Mouse (Mus musculus) midbrain, embryonic 14.5 days (tissue): ENCODE measurements around the gene Zfp385a. TPM values are rescaled to one million over a fixed set of nuclear protein-coding genes. Genes with fewer than 3 reads are reported as not detected.
A peak's percentile ranks its signal among the peaks of the same experiment; 100 is the strongest.

Experiments
- ATAC-seq: fragments of 200-750 bp; cut with Nextera tagmentation; 2 replicates; pipeline ENCODE4 v1.8.0; 2017; ENCODE audit warnings: moderate number of reproducible peaks, moderate library complexity; ENCODE audit not compliant: low FRiP score, low TSS enrichment
- DNase-seq: peaks from one replicate; pipeline ENCODE4 v3.0.0-alpha.2; 2015
- H3K27ac ChIP-seq: fragments of 300-500 bp; sonication (generic); replicated peaks from 2 replicates; pipeline ENCODE4 v1.5.1; 2014; ENCODE audit warnings: mild to moderate bottlenecking, low read depth, low read length, moderate library complexity
- H3K27me3 ChIP-seq: fragments of 300-500 bp; sonication (generic); 2 replicates; pipeline ENCODE4 v1.6.1; 2014; ENCODE audit warnings: low read length, control low read depth, mixed read lengths; ENCODE audit not compliant: control insufficient read depth, insufficient read depth
- H3K36me3 ChIP-seq: fragments of 300-500 bp; sonication (generic); 2 replicates; pipeline ENCODE4 v1.6.1; 2014; ENCODE audit warnings: low read length, control low read depth; ENCODE audit not compliant: control insufficient read depth, insufficient read depth
- H3K4me1 ChIP-seq: fragments of 300-500 bp; sonication (generic); 2 replicates; pipeline ENCODE4 v1.6.1; 2014; ENCODE audit warnings: mild to moderate bottlenecking, antibody characterized with exemption, low read length, control low read depth; ENCODE audit not compliant: control insufficient read depth, insufficient read depth
- H3K4me2 ChIP-seq: fragments of 300-500 bp; sonication (generic); 2 replicates; pipeline ENCODE4 v1.6.1; 2014; ENCODE audit warnings: mild to moderate bottlenecking, low read length, moderate library complexity
- H3K4me3 ChIP-seq: fragments of 300-500 bp; sonication (generic); replicated peaks from 2 replicates; pipeline ENCODE4 v1.5.1; 2014; ENCODE audit warnings: low read depth, low read length
- H3K9ac ChIP-seq: fragments of 300-500 bp; sonication (generic); replicated peaks from 2 replicates; pipeline ENCODE4 v1.6.1; 2014; ENCODE audit warnings: mild to moderate bottlenecking, low read length, moderate library complexity
- H3K9me3 ChIP-seq: fragments of 300-500 bp; sonication (generic); 2 replicates; pipeline ENCODE4 v1.6.1; 2016; ENCODE audit warnings: low read length, control low read depth, mixed read lengths; ENCODE audit not compliant: control insufficient read depth
- WGBS: fragments of 180-500 bp; shearing (Covaris S2); extraction: QIAGEN DNeasy Blood & Tissue Kit; methylation state at CpG from one replicate; pipeline ENCODE4 v1.1.7; 2014; 5-methylcytosine and 5-hydroxymethylcytosine counted together
- polyA plus RNA-seq: library from polyadenylated mRNA; unstranded; fragments of >200 nt; fragmentation: Nextera tagmentation; extraction: Ambion mirVana; gene quantifications from 2 replicates; pipeline ENCODE4 v1.2.1, GENCODE M21; 2014

Gene Zfp385a
- polyA plus RNA-seq, result 18.3 and 20.9 TPM in 2 replicates

- Histone ChIP-seq H3K36me3 (no peaks in the 10 kb centered on the region), H3K4me3 (peak within 1 kb of the TSS; percentile 52), H3K27ac (no peak within 1 kb of the TSS), H3K9ac (peak within 1 kb of the TSS; percentile 59), H3K4me1 (peaks cover 5% of the 10 kb centered on the region), H3K9me3 (no peaks in the 10 kb centered on the region), H3K27me3 (peaks cover 7% of the 10 kb centered on the region; the same call in 1 of the 2 replicates), H3K4me2 (peak within 1 kb of the TSS; percentile 59)
- ATAC-seq (peak; percentile 57), DNase-seq (peak; percentile 76)
- under 1% methylated on average over 25 of the region's 26 CpGs for WGBS
These were observed at the start of gene Zfp385a for GRCm38 (mm10) chr15:103339961-103340337. Gene Zfp385a, minus strand, starts transcription at chr15:103340093.

DNA sequence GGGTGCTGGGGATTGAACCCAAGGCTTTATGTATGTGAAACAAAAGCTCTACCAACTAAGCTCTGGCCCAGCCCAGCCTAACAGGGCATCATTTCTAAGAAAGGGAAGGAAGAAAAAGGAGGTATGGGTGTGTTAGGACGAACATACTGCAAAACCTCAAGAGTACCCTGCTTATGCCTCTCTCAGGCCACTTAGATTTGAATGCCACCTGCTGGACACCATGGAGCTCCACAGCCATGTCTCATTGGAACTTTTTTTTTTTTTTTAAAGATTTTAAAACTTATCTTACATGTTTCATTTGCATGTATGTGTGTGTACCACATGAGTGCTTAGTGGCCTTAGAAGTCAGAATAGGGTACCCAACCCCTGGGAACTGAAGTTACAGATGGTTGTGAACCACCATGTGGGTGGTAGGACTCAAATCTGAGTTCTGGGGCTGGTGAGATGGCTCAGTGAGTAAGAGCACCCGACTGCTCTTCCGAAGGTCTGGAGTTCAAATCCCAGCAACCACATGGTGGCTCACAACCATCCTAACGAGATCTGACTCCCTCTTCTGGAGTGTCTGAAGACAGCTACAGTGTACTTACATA, 48.8 kb upstream of the Zfp385a start:
- no peak for ATAC-seq
- no peaks in the 10 kb centered on the region for H3K36me3 ChIP-seq
- no peak overlapping the region for H3K4me3 ChIP-seq
- H3K27ac ChIP-seq, result no peak overlapping the region
- no peak overlapping the region for H3K4me2 ChIP-seq
- DNase-seq, result peak; percentile 28
- no peaks in the 10 kb centered on the region for H3K4me1 ChIP-seq
- H3K9ac ChIP-seq, result no peak overlapping the region
- 46% methylated on average over 4 of the region's 4 CpGs for WGBS
- no peaks in the 10 kb centered on the region for H3K9me3 ChIP-seq
- H3K27me3 ChIP-seq, result no peaks in the 10 kb centered on the region

DNA sequence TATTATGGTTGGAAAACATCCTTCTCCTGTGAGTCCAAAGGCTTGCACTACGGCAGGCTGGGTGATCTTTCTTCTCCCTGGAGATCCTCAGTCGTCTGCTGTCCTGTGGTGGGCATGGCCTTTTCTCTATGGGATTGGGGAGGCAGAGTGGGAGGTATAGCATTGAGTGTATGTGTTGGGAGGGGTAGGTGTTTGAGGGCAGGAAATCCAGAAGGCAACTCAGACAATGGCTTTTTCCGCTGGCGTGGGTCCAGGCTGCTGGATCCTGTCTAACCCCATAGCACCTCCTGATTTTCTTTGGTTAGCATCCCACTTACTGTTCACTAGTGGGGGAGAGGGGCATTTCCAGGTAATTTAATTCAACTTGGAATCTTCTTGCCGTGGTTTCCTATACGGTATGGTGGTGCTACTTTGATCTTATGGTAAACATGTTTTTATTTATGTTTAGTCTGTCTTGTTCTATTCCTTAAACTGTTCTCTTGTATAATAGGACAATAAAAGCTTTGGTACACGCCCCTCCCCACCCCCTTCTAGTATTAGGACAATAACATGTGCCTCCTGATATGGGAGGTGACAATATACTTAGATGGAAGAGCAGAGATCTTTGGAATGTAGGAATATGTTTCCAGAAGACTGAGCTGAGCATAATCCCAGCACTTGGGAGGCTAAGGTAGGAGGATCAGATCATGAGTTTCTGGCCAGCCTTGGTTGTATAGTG, 44.0 kb upstream of the Zfp385a start:
- ATAC-seq (no peak), DNase-seq (no peak)
- H3K4me1 ChIP-seq, result no peaks in the 10 kb centered on the region
- no peak overlapping the region for H3K4me2 ChIP-seq
- no peak overlapping the region for H3K9ac ChIP-seq
- WGBS, result 69% methylated on average over 7 of the region's 7 CpGs
- H3K9me3 ChIP-seq, result no peaks in the 10 kb centered on the region
- H3K27me3 ChIP-seq, result no peaks in the 10 kb centered on the region
- no peak overlapping the region for H3K4me3 ChIP-seq
- H3K36me3 ChIP-seq, result no peaks in the 10 kb centered on the region
- H3K27ac ChIP-seq, result no peak overlapping the region

DNA sequence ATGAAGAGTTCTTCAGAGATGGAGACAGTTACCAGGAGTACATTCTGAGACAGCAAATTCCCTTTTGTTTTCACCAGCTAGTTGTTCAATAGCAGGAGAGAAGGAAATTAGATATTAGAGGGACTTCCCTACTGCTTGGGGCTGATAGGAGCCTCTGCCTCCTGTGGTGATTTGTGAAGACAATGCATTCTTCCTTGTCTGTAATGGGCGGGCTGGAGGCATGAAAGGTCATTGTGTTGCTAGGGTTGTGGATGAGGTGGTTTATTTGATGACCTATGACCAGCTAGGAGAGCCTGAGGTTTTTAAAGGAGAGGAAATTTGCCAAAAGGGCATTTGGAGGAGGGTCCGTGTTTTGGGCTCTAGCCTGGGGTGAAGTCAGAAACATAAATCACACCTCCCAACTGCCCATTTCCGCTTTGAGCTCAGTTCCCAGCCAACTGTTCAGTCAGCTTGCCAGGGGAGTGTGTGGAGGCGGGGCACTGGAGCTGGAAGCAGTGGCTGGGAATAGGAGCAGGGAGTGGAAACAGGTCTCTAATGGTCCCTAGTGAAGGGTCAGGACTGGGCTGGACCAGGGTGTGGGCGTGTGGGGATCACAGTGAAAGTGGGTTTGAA, 43.0 kb upstream of the Zfp385a start:
- no peaks in the 10 kb centered on the region for H3K4me1 ChIP-seq
- no peaks in the 10 kb centered on the region for H3K9me3 ChIP-seq
- 40% methylated on average over 5 of the region's 5 CpGs for WGBS
- H3K9ac ChIP-seq, result no peak overlapping the region
- no peaks in the 10 kb centered on the region for H3K27me3 ChIP-seq
- no peaks in the 10 kb centered on the region for H3K36me3 ChIP-seq
- DNase-seq, result no peak
- ATAC-seq, result no peak
- H3K4me3 ChIP-seq, result no peak overlapping the region
- H3K4me2 ChIP-seq, result no peak overlapping the region
- H3K27ac ChIP-seq, result no peak overlapping the region

- no peaks in the 10 kb centered on the region for H3K9me3 ChIP-seq
- H3K9ac ChIP-seq, result no peak overlapping the region
- WGBS, result 89% methylated on average over 2 of the region's 2 CpGs
- ATAC-seq, result no peak
- H3K4me1 ChIP-seq, result no peaks in the 10 kb centered on the region
- H3K4me3 ChIP-seq, result no peak overlapping the region
- no peak overlapping the region for H3K27ac ChIP-seq
- no peaks in the 10 kb centered on the region for H3K36me3 ChIP-seq
- no peaks in the 10 kb centered on the region for H3K27me3 ChIP-seq
- no peak for DNase-seq
- no peak overlapping the region for H3K4me2 ChIP-seq
These were observed 42.2 kb upstream of the Zfp385a start for GRCm38 (mm10) chr15:103382075-103382474.

- Histone ChIP-seq H3K4me1 (no peaks in the 10 kb centered on the region), H3K36me3 (no peaks in the 10 kb centered on the region), H3K4me3 (no peak overlapping the region), H3K9ac (no peak overlapping the region), H3K9me3 (no peaks in the 10 kb centered on the region), H3K27me3 (no peaks in the 10 kb centered on the region), H3K27ac (no peak overlapping the region), H3K4me2 (no peak overlapping the region)
- 66% methylated on average over 3 of the region's 3 CpGs for WGBS
- DNase-seq (no peak), ATAC-seq (no peak)
These were observed 38.9 kb upstream of the Zfp385a start for GRCm38 (mm10) chr15:103378665-103379356.

- no peaks in the 10 kb centered on the region for H3K36me3 ChIP-seq
- H3K4me1 ChIP-seq, result no peaks in the 10 kb centered on the region
- no peak for ATAC-seq
- no peak overlapping the region for H3K4me3 ChIP-seq
- H3K9me3 ChIP-seq, result no peaks in the 10 kb centered on the region
- no peak overlapping the region for H3K27ac ChIP-seq
- H3K27me3 ChIP-seq, result no peaks in the 10 kb centered on the region
- no peak for DNase-seq
- WGBS, result 72% methylated on average over 3 of the region's 3 CpGs
- no peak overlapping the region for H3K9ac ChIP-seq
- no peak overlapping the region for H3K4me2 ChIP-seq
These were observed 38.1 kb upstream of the Zfp385a start for GRCm38 (mm10) chr15:103377752-103378664.

DNA sequence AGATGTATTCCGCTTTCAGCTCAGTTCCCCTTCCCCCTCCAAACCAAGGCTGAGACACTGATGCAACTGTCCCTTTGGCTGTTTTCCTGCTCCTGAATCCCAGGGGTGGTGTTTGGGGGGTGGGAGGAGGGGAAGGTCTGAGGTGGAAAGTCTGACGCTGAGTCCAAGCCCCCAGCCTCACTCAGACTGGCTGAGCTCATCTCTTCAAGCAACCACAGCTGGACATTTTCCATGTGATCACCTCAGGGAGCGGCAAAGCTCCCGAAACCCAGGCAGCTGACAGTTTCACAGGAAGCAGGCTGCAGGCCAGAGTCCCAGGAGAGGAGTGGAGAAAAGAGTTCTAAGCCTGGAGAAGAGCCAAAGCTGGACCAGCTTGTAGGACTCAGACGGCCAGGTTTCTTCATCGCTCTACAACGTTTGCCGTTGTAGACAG, 37.0 kb upstream of the Zfp385a start:
- DNase-seq (peak; percentile 36), ATAC-seq (no peak)
- Histone ChIP-seq H3K27me3 (no peaks in the 10 kb centered on the region), H3K36me3 (no peaks in the 10 kb centered on the region), H3K4me1 (no peaks in the 10 kb centered on the region), H3K9ac (no peak overlapping the region), H3K4me2 (no peak overlapping the region), H3K27ac (no peak overlapping the region), H3K9me3 (no peaks in the 10 kb centered on the region), H3K4me3 (no peak overlapping the region)
- 72% methylated on average over 8 of the region's 8 CpGs for WGBS
